Mouse (Mus musculus) gastrocnemius, adult 18-20 months (tissue): Measurements from ENCODE around the gene Il4. TPM values are rescaled to one million over a fixed set of nuclear protein-coding genes. Genes with fewer than 3 reads are reported as not detected.
"Not testable (repeated sequence)": the region's sequence is repeated elsewhere in the genome, so short reads cannot be mapped to it uniquely, and the experiment has no call there.

ENCODE experiments used
- DNase-seq: peaks from one replicate; pipeline ENCODE4 v3.0.0; 2021; ENCODE audit warnings: low spot score
- total RNA-seq, 2 experiments: library from RNA; stranded (reverse); gene quantifications; 2 replicates each; pipeline ENCODE4 v1.2.3; 2021

Gene Il4
- total RNA-seq, 2 experiments from 2014 or later: not detected

GRCm38 (mm10) chr11:53566646-53567045, 51.8 kb downstream of the Il4 start:
- DNase-seq: no peak

- DNase-seq: no peak
Measured at GRCm38 (mm10) chr11:53561986-53562385, 56.5 kb downstream of the Il4 start.

GRCm38 (mm10) chr11:53559980-53560379, 58.5 kb downstream of the Il4 start:
- DNase-seq: not testable (repeated sequence)

GRCm38 (mm10) chr11:53557992-53558391, 60.5 kb downstream of the Il4 start:
- not testable (repeated sequence) for DNase-seq

- not testable (repeated sequence) for DNase-seq
Measured at GRCm38 (mm10) chr11:53556529-53556928, 61.9 kb downstream of the Il4 start.

Other genes with a start within 250 kb of the Il4 start
- not detected for gene Leap2, start 195.5 kb downstream of the Il4 start, total RNA-seq
- gene Uqcrq, start 187.8 kb downstream of the Il4 start, total RNA-seq: 1,000 to 10,000 TPM; 1,298 to 1,311 TPM
- gene Gdf9, start 187.6 kb downstream of the Il4 start, total RNA-seq: under 1 TPM; 0.11 to 0.17 TPM
- not detected for gene Gm10447, start 161.6 kb downstream of the Il4 start, total RNA-seq
- under 1 TPM; 0.71 to 0.73 TPM for gene Shroom1, start 161.5 kb downstream of the Il4 start, total RNA-seq
- gene Gm9837, start 148.2 kb downstream of the Il4 start, total RNA-seq: not detected
- gene Gm9945, start 138.5 kb downstream of the Il4 start, total RNA-seq: not detected
- gene Sowaha, start 138.4 kb downstream of the Il4 start, total RNA-seq: under 1 TPM; 0.07 TPM
- gene Sept8, start 99.4 kb downstream of the Il4 start, total RNA-seq: 10 to 100 TPM in 1 of 2 experiments, 1 to 10 TPM in 1; 8.4 to 10.3 TPM
- 1 to 10 TPM; 4.5 to 5.0 TPM for gene Kif3a, start 51.3 kb downstream of the Il4 start, total RNA-seq
- not detected for gene Il13, start 16.0 kb upstream of the Il4 start, total RNA-seq
- gene Rad50, start 88.7 kb upstream of the Il4 start, total RNA-seq: 1 to 10 TPM; 4.3 to 5.4 TPM
- gene Il5, start 102.1 kb upstream of the Il4 start, total RNA-seq: not detected
- 1 to 10 TPM; 4.7 to 9.9 TPM for gene Irf1, start 151.3 kb upstream of the Il4 start, total RNA-seq
- gene Gm17334, start 154.5 kb upstream of the Il4 start, total RNA-seq: not detected
- gene Gm12216, start 240.6 kb upstream of the Il4 start, total RNA-seq: 1 to 10 TPM in 1 of 2 experiments, under 1 TPM in 1; 0.84 to 2.1 TPM